Mouse (Mus musculus) kidney, adult 2 months (tissue): ENCODE measurements at regions not wholly inside any gene's neighbourhood (a gene's known extent, or its start where the extent isn't known, plus 50 kb on each side); places are given as distances from the start of the nearest gene placed in this dataset.

Source experiments
- DNase-seq: peaks from one replicate; pipeline ENCODE4 v3.0.0; 2021
- H3K27ac ChIP-seq: fragments of 200-500 bp; 2 replicates; pipeline ENCODE4 v1.5.1; 2012; ENCODE audit warnings: low read depth, low read length, control low read depth, inconsistent platforms; ENCODE audit not compliant: insufficient read depth
- H3K27me3 ChIP-seq: fragments of 200-500 bp; replicated peaks from 2 replicates; pipeline ENCODE4 v1.6.1; 2012; ENCODE audit warnings: mild to moderate bottlenecking, moderate library complexity, low read length, inconsistent platforms; ENCODE audit not compliant: control insufficient read depth, insufficient read depth
- H3K36me3 ChIP-seq: fragments of 200-500 bp; 2 replicates; pipeline ENCODE4 v1.6.1; 2012; ENCODE audit warnings: mild to moderate bottlenecking, moderate library complexity, low read length, inconsistent platforms; ENCODE audit not compliant: control insufficient read depth, insufficient read depth
- H3K4me1 ChIP-seq: fragments of 200-500 bp; 2 replicates; pipeline ENCODE4 v1.6.1; 2011; ENCODE audit warnings: low read length; ENCODE audit not compliant: control insufficient read depth, insufficient read depth
- H3K4me3 ChIP-seq: fragments of 200-500 bp; 2 replicates; pipeline ENCODE4 v1.5.1; 2011; ENCODE audit warnings: mild to moderate bottlenecking, low read depth, low read length, control low read depth; ENCODE audit not compliant: insufficient read depth
- CTCF ChIP-seq: fragments of 200-500 bp; conservative IDR thresholded peaks from 2 replicates; pipeline ENCODE4 v1.5.1; 2011; ENCODE audit warnings: low read depth, mild to moderate bottlenecking, control low read depth, low read length, moderate library complexity, mixed read lengths; ENCODE audit not compliant: insufficient read depth, insufficient read length
- POLR2A ChIP-seq: fragments of 200-500 bp; IDR thresholded peaks from one replicate; pipeline ENCODE4 v1.6.1; 2011; ENCODE audit warnings: low read depth, low read length, control low read depth
- WGBS: fragments of 180-500 bp; shearing (Covaris S2); methylation state at CpG from one replicate; pipeline ENCODE4 v1.1.7; 2018; 5-methylcytosine and 5-hydroxymethylcytosine counted together

DNA sequence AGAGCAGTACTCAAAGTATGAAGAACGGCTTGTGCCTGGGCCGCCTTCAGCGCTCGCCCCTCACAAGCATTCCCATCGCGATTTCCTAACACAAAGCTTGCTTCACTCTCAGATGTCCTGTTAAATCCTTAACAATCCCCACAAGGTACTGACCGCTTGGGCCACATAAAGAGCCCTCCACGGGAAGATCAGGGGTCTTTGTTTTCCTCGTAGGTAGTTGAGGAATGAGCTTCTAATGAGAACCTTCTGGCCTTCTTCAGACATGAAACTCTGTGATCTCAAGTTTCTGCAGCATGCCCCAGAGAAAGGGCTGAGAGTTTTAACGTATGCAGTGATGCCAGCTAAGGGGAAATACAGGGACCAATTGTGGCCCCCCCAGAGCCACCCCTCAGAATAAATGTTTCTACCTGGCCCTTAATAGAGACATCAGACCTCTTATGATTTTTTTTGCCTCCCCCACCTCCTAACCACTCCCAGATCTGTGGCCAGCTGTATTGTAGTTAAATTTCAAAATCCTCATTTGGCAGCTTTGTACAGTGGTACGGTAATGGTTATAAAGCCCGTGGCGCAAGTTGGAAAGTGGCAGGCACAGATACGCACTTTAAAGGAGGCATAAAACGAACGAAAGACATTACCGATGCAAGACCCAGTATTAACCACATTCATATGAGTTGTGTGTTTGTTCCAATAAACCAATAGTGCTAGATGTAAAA, 618.6 kb downstream of the Epha4 start:
- TF ChIP-seq POLR2A (no peak), CTCF (no peak)
- H3K4me3 ChIP-seq = no peak overlapping the region
- no peak for DNase-seq
- 86% methylated on average over 17 of the region's 17 CpGs for WGBS
- no peak overlapping the region for H3K27ac ChIP-seq
- H3K27me3 ChIP-seq = no peaks in the 10 kb centered on the region
- H3K36me3 ChIP-seq = no peaks in the 10 kb centered on the region
- H3K4me1 ChIP-seq = no peaks in the 10 kb centered on the region

DNA sequence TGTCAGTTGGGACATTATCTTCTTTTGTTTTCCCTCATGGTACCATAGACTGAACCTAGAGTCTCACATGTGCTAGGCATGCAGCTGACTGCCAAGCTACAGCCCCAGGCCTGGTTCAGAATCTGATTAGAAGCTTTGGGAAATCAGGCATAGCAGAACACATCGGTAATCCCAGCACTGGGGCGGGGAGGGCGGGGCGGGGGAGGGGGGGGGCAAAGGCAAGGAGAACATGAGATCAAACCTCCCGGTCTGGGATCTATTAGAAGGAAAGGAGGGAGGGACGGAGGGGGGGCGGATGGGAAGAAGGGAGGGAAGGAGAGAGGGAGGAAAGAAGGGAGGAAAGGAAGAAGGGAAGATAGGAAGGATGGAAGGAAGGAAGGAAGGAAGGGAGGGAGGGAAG, 617.5 kb downstream of the Epha4 start:
- Histone ChIP-seq H3K27ac (no peak overlapping the region), H3K4me1 (no peaks in the 10 kb centered on the region), H3K36me3 (no peaks in the 10 kb centered on the region), H3K27me3 (no peaks in the 10 kb centered on the region), H3K4me3 (no peak overlapping the region)
- TF ChIP-seq POLR2A (no peak), CTCF (no peak)
- 51% methylated on average over 6 of the region's 7 CpGs for WGBS
- DNase-seq = no peak

DNA sequence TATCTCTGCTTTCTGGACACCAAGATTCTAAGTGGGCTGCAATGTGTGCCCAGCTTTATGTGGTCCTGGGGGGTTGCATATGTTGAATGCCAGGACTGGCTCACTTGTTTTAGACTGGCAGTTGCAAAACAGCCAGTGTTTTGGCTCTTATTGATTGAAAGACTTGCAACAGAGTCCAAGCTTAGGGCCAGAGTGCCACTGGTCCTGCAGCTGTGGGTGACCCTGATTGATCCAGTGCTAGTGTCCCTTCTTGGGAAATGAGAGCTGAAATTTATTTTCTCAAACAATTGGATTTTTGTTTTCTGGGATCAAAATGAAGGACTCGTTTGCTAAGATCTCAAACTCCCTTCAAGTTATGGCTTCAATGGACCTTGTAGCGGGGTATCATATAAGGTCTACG, 603.4 kb downstream of the Epha4 start:
- no peak overlapping the region for H3K4me3 ChIP-seq
- DNase-seq = no peak
- H3K27me3 ChIP-seq = no peaks in the 10 kb centered on the region
- TF ChIP-seq CTCF (no peak), POLR2A (no peak)
- H3K4me1 ChIP-seq = no peaks in the 10 kb centered on the region
- WGBS = over 99% methylated on average over 3 of the region's 3 CpGs
- no peak overlapping the region for H3K27ac ChIP-seq
- no peaks in the 10 kb centered on the region for H3K36me3 ChIP-seq

DNA sequence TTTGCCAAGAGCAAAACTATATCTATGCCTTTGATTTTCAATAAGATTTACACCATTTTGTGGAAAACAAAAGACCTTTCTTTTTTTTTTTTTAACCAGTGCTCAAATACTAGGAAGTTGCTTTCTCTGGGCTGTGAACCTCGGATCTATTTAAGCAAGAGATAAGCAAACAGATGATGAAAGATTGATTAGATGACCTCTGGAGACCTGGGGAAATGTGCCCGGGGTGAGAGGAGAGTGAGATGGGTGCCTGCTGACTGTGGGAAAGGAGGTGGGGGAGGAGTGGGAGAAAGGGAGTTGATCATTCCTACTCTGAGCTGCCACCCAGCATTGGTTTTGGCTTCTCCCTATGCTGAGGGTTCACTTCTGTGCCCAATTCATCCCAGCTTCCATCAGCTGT, 595.3 kb downstream of the Epha4 start:
- H3K27me3 ChIP-seq = no peaks in the 10 kb centered on the region
- WGBS = 42% methylated on average over 2 of the region's 2 CpGs
- H3K27ac ChIP-seq = no peak overlapping the region
- no peak overlapping the region for H3K4me3 ChIP-seq
- no peaks in the 10 kb centered on the region for H3K4me1 ChIP-seq
- TF ChIP-seq POLR2A (no peak), CTCF (no peak)
- H3K36me3 ChIP-seq = no peaks in the 10 kb centered on the region
- no peak for DNase-seq

DNA sequence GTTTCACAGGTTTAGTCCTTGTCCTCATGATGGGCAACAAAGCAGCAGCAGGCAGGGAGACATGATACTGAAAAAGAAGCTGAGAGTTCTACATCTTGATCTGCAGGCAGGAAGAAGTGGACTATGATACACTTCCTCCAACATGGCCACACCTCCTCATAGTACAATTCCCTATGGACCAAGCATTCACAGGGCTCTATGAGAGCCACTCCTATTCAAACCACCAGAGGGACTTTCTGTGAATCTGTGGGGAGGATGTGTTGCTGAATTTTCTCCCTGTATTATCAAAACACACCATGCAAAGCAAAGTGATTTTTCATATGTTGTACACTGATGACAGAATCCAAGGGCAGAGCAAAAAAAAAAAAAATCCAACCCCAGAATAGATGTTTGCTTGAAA, 594.3 kb downstream of the Epha4 start:
- TF ChIP-seq CTCF (no peak), POLR2A (no peak)
- Histone ChIP-seq H3K27ac (no peak overlapping the region), H3K36me3 (no peaks in the 10 kb centered on the region), H3K27me3 (no peaks in the 10 kb centered on the region), H3K4me3 (no peak overlapping the region), H3K4me1 (no peaks in the 10 kb centered on the region)
- DNase-seq = no peak

DNA sequence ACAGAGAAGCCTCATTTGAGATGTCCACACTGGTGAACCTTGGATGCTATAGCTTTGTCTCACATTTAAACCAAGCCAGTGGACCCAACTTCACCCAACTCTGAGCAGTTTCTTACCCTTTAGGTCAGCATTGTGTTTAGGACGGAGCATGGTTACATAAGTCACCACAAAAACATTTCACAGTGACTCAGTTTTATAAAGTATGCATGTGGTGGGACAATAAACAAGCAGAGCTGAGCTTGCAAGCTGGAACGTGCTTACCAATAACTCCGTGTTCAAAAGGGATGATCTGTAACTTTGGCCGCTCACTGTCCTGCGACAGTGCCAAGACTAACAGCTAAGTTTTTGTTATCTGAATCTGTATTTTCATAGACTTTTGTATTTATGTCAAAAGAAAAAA, 587.8 kb downstream of the Epha4 start:
- WGBS = 83% methylated on average over 5 of the region's 5 CpGs
- Histone ChIP-seq H3K4me1 (no peaks in the 10 kb centered on the region), H3K4me3 (no peak overlapping the region), H3K36me3 (no peaks in the 10 kb centered on the region), H3K27ac (no peak overlapping the region), H3K27me3 (no peaks in the 10 kb centered on the region)
- DNase-seq = no peak
- no peak for TF ChIP-seq POLR2A
- no peak for TF ChIP-seq CTCF

DNA sequence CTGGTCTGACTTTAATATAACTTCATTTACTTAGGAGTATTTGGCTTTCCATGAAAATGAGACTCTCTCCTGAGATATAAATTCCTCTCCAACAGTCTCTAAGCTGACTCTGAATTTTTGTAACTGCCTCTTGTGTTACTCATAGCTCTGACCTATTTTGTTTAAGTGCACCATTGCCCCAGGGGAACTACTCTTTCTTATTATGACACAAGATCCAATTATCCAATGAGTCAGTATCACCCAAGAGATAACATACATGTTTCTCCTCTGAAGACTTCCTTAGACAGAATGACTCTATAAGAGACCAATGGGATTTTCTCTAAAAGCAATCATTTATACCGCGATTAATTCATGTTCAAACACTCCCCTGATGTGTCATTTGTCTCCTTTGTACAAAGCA, 586.9 kb downstream of the Epha4 start:
- 94% methylated on average over 2 of the region's 2 CpGs for whole genome bisulfite sequencing
- Histone ChIP-seq H3K36me3 (no peaks in the 10 kb centered on the region), H3K4me1 (no peaks in the 10 kb centered on the region), H3K4me3 (no peak overlapping the region), H3K27me3 (no peaks in the 10 kb centered on the region), H3K27ac (no peak overlapping the region)
- TF ChIP-seq CTCF (no peak), POLR2A (no peak)
- no peak for DNase-seq
